Mouse (Mus musculus) heart, postnatal 0 days (tissue): ENCODE results near the gene Rfx1.

Source experiments
- CTCF ChIP-seq: IDR thresholded peaks from 2 replicates; pipeline ENCODE4 v1.5.1; 2016; ENCODE audit warnings: antibody characterized with exemption, control low read depth, low read depth
- EP300 ChIP-seq: IDR thresholded peaks from 2 replicates; pipeline ENCODE4 v1.6.1; 2016; ENCODE audit warnings: antibody characterized with exemption, low read depth

DNA sequence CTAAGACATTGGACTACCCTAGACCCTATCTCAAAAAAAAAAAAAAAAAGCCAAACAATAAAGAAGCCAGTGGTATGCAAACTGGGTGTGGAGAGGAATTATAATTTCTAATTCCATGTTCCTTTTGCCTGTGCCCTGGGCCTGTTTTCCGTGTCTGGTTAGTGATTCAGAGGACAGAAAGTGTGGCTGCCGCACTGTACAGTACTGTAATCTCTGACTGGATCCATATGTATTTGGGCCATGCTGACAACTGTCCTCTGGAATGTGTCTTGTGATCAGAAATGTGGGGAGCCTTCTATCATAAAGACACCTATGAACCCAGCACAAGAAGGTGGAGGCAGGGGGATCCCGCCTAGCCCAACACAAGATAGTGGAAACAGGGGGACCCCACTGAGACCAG is 55.5 kb downstream of the Rfx1 start:
- TF ChIP-seq CTCF (no peak), EP300 (no peak)
